Mouse (Mus musculus) brain, embryonic 14.5 days (tissue): ENCODE data around the gene Epha1.

Experiments
- CTCF ChIP-seq: fragments of 200-500 bp; IDR thresholded peaks from 2 replicates; pipeline ENCODE4 v1.5.1; 2012; ENCODE audit warnings: inconsistent platforms, mild to moderate bottlenecking, moderate library complexity, borderline replicate concordance; ENCODE audit not compliant: insufficient read depth, insufficient read length; ENCODE audit errors: extremely low read depth
- POLR2A ChIP-seq: fragments of 200-500 bp; IDR thresholded peaks from 2 replicates; pipeline ENCODE4 v1.6.1; 2012; ENCODE audit warnings: mild to moderate bottlenecking, inconsistent platforms, borderline replicate concordance; ENCODE audit not compliant: poor library complexity, insufficient read depth, insufficient read length, severe bottlenecking; ENCODE audit errors: extremely low read depth

- no peak for TF ChIP-seq CTCF
- no peak for TF ChIP-seq POLR2A
Observed at GRCm38 (mm10) chr6:42350968-42351775, 21.9 kb downstream of the Epha1 start.
